Mouse (Mus musculus): ENCODE measurements around the gene Rag2.

Rag2 gene

GRCm38 (mm10) chr2:101624526-101624925, at the start of gene Rag2:
Rag2 (plus strand) TSS chr2:101624718.
- no peak for DNase-seq (ENCODE audit: low read depth, low spot score)

DNA sequence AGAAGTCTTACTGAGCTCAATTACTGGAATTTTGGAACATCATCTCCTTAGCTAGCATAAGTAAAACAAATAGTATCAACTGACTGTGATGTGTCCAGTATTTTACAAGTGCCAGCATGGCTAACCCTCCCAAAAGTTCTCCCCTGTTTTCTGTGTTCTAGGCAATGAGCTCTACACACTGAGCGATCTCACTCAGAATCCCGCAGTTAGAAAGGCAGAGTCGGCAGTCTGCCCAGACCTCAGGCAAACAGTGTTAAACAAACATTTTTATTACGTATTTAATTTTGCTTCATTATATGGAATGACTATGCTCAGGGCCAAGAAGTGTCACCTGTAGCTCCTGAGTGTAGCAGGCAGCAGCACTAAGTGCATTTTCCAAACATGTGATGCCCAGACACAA, 47.3 kb upstream of the Rag2 start:
- DNase-seq (ENCODE audit: low read depth, low spot score) = no peak

DNA sequence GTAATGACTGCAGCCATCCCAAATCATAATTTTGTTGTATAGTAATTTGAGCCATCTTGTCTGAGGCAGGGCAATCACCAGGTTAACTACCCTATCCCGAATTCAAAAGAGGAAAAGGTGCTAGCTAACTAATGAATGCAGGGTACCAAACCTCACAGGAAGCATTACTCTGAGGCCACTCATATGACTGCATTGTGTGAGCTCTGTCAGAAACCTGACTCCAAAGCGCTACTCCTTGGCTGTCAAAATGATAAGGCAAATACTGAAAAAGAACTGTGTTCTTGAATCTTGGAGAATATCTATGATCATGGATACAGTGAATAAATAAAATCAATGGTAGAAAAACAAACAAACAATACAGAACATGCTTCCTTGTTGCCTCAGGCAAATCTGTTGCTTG, 44.5 kb upstream of the Rag2 start:
- no peak for DNase-seq (ENCODE audit: low read depth, low spot score)

DNA sequence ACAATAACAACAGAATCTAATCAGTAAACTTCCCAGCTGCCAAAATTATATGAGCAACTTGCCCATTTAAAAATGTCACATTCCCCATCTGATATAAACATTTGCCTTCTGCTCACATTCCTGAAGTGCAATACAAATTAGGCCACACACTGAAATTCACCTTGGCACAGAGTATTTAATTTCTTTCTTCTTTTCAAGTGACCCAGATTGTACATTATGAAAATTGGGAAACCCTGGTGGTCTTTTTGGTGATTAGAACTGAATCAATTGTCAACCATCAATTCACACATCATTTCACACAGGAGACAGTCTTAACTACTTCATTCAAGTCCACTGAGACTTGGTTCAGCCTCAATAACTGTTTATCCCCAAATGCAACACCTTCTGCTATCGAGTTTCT, 44.1 kb upstream of the Rag2 start:
- no peak for DNase-seq (ENCODE audit: low read depth, low spot score)

DNA sequence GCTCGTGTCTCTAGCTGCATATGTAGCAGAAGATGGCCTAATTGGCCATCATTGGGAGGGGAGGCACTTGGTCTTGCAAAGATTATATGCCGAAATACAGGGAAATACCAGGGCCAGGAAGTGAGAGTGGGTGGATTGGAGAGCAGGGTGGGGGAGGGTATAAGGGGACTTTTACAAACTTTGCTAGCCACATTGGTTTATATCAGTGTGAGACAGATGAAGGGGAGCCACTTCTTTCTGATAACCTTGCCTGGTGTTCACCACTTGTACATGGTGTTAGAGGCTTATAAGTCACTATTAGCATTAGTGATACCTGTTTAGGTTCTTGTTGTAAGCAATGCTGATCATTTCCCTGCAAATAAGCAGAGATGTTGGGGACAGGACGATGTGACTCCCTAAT, 43.5 kb upstream of the Rag2 start:
- no peak for DNase-seq (ENCODE audit: low read depth, low spot score)

DNA sequence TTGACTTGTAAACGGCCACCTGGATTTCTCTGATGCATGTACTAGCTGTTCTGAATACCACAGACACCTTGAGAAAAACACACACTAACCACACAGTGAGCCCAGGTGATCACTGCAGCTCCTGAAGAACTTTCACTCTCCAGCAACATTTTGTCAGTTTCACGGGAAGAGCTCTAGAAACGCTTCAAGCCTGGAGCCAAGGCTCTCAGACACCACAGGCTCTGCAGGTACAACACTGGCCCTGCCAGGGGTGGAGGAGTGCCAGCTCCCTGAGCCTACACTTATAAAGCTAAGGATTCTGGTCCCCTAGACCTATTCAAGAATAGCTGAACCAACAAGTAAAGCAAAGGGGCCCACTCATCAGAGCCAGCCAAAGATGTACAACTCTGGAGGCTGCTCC, 43.1 kb upstream of the Rag2 start:
- DNase-seq (ENCODE audit: low read depth, low spot score) = no peak

DNA sequence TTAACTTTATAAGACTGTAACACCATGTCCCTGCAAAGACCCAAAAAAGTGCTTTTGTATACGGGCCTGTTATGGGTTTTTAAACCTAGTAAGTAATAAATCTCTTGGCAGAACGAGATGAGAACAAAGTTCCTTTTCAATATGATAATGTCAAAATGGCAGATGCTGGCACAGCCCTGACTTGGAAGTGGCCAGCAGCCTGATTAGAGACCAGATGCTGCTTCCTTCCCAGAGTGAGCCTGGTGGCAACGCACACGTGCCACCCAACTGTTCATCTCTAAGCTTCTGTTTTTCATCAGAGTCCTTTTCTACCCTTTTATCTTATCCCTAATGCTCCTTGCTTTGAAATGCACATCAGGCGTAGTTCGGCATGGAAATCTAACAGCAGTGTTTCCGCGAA, 33.2 kb upstream of the Rag2 start:
- no peak for DNase-seq (ENCODE audit: low read depth, low spot score)

DNA sequence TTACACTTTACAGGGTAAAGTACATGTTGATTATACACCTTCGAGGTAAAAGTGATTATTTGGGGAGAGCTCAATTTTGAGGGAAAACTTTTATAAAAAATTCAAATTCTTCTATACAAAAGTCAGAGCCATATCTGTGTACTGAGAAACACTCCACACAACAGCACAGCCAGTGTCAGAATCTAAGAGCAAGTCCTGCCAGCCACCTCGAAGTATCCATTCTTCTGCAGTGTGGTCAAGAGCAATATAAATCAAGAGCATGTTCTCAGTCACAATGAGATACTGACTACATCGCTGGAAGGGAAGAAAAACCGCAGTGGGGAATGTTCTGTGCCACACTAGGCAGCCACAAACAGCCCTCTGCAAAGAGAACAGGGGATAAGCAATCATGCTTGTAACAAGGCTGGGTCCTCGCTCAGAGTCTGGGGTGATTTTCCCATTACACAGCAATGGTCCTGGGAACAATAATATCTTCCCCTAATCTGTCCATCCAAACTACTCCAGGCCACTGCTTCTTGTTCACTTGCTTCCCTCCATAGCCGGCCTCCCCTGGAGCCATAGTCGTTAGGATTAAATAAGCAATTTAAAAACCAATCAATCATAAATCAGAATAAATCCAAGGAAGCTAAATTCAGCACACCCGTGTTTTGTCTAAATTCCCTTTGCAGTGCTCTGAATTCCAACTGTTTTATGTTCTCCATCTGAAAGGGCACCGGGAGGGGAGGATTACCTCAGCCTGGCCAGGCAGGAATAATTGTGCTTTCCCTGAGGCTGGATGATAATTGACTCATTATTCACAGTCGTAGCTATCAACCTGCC, 32.3 kb upstream of the Rag2 start:
- no peak for DNase-seq (ENCODE audit: low read depth, low spot score)

DNA sequence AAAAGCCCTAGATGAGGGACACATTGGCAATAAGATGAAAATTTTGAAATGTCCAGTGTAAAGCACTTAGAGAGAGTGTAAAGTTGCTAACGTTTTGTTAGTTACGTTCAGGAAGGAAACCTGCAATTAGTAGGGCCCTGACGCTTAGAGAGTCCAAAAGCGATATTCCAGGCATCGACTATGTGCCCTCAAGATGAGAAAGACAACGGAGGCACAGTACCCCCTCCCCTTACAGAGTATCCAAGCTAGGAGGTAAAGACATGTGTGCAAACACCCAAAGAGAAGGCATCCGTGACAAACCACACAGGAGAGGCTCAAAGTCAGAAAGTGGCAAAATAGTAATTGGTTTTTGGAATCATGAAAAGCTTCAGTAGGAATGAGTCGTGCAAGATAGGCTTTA, 31.6 kb upstream of the Rag2 start:
- no peak for DNase-seq (ENCODE audit: low read depth, low spot score)

DNA sequence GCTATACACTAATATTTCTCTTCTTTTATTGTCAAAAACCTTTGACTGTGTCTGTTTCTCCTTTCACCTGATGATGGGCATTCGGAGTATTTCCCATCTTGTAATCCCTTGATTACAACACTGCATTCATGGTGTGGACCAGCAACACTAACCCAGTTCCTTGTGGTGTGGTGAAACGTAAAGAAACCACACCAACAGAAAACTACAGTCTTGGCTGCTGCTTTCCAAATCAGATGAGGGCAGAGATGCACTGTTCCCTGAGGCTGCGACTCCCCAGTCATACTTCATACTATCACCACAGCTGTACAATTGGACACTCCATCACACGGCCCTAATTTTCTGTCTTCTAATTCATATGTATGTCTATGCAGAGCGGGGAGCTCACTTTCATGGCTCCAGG, 29.8 kb upstream of the Rag2 start:
- no peak for DNase-seq (ENCODE audit: low read depth, low spot score)

DNA sequence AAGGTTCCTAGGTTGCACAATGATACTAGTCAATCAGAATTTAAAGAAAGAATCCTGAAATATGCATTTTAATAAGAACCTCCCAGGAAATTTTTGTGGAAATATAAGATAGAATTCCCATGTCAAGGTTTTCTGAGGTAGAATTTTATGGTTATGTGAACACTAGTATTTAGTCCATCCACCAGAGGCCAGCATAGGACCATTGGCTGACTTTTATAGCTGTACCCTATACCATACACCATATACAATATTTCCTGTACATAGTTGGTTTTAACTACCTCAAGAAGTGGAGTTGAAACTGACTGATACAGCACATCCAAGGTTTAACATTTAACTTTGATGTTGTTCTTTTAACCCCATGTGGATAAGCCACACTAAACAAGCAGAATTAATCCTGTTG, 27.3 kb upstream of the Rag2 start:
- DNase-seq (ENCODE audit: low read depth, low spot score) = no peak

DNA sequence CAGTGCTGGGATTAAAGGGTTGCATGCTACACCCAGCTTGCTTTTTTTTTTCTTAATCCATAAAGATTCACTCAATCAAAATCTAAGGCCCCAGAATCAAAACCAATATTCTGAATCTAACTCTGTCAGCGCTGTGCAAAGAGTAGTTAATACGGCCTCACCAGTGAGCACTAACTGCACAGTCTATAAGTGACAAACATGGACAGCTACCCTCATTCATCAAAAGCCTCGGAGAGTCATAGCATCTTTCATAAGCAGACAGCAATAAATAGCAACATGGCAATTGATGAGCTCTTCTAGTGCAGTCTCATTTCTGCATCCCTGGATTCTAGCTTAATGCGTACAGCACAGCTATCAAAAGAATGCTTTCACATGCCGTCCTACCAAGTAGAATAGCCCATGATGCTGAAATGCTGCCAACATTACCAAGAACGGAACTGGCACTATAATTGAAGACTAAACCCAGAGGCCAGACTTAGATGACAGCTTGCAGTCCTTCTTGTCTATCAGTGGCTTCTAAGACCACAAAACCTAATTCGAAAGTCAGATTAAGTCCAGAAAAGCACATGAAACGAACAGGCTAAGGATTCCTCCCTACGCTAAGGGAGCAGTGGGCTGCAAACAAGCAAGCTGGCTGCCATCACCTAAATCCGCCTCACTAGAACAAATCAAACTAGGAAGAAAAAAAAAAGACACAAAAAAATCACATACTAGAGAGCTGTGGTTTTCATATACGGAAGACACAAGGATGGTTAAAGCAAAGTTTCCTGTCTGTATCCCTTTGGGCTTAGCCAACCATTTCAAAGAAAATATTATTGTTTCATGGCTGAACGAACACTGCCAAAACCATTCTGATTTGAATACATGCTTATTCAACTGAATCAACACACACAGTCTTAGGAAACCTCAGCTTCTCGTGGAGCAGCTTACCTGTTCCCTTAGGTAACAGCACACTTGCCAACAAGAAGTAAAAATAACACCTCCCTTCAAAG, 26.0 kb upstream of the Rag2 start:
- DNase-seq (ENCODE audit: low read depth, low spot score) = no peak

GRCm38 (mm10) chr2:101600703-101601102, 23.8 kb upstream of the Rag2 start:
- DNase-seq (ENCODE audit: low read depth, low spot score) = no peak

DNA sequence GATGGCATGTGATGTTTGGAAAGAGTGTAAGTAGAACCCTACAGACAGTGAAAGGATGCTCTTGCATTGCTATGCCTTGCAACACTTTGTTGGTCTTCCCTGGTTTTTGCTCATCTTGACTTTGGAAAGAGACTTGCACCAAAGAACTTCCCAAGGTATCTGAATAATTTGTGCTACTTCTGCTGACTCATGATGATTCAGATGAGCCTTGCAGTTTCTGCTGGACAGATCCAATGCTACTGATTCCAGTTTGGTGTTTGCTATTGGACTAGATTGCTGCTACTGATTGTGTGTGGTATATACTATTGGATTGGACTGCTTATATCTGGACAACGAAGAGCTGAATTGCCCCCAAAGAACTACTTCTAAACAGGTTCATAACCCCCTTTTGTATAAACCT, 21.4 kb upstream of the Rag2 start:
- peak; percentile 39 for DNase-seq (ENCODE audit: low read depth, low spot score)

DNA sequence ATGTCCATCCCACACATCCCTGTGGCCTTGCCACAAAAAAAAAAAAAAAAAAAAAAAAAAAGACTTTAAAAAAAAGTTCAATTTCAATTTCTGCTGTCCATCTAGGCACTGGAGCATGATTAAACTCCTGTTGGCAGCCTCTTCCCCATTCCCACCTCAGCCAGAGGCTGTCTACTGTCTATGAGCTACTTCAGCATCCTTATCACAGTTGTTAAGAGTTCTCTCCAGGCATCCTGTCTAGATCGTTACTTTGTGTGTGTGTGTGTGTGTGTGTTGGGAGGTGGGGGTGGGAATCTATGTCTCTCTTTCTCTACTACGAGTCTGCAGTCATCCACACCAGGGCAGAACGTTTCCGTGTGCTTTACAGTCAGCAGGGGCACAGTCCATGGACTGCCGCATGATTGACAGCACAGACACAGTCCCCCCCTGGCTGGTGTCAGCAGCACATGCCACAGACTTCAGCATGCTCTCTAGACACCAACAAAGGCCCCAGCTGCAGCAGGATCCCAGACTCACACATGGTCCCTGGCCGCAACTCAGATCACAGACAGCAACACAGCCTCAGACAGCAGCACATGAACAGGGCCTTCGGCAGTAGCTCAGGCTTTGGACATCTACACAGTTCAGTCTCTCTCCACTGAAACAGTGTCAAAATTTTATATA, 16.2 kb upstream of the Rag2 start:
- no peak for DNase-seq (ENCODE audit: low read depth, low spot score)

DNA sequence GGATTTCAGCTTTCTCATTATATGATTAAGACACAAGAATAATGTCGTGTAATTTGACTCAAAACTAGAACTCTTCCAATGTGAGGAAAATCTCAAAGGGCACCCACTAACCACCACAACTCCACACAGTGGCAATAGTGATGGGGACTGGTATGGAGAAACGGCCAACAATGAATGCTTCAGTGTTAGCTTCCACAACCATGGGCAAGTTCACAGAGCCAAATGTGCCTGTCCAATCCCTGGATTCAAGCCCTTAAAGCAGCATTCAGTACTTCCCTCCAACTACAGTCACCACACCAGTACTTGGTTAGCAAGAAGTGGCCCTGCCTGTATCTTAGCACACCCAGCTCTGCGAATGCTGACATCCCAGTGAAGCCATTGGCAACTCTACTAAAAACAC, 13.7 kb upstream of the Rag2 start:
- no peak for DNase-seq (ENCODE audit: low read depth, low spot score)

DNA sequence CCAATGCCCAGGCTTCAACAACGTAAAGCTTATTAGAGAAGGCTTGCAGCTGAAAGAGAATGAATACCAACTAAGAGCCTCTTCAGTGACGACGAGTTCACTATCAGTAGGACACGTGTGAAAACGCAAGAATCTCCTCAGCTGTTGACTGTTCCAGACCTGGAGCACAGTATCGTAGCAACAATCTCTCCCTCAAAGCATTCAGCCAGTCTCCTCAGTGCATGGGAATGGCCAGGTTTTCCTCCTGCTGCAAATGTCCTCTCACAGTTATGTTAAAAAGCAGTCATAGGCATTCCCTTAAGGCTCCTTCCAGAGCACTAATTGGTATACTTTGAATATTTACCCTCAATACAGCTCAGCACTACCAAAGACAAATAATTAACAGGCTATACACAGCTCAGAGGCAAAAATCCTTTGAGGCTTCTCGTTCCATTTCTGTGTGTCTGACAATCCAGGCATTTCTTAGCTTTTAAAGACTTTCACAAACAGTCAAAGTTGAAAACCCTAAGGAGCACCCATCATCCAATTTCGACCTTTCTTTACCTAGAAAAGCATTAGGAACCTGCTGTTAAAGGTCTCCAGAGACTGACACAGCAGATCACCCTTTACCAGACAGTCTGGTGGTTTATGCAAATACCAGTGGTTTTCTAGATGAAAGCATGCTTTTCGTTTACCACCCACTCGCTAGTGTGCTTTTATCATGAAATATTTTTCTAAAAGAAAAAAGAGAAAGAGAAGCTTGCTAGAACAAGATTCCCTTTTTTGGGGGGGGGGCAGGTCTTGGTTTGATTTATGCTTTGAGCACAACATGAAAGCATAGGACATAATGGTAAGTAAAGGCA, 8.8 kb upstream of the Rag2 start:
- no peak for DNase-seq (ENCODE audit: low read depth, low spot score)

- DNase-seq (ENCODE audit: low read depth, low spot score) = no peak
Measured at GRCm38 (mm10) chr2:101618373-101618772, 6.1 kb upstream of the Rag2 start.

DNA sequence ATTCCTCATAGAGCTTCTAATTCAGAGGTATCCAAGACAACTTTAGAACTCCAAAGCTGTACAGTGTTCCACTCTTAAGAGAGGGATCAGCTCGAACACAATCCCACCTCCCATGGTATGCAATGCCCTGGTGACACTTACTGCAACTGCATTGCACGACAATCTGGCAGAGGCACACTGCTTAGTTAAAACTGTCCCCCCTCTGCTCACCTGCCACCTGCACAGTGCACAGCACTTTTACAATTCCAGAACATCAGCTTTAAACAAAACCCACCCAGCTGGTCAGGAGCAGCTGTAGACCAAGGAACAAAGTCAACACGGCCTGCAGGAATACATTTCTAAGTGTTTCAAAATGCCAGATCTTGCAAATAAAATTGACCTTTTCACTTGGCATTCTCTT, 3.6 kb upstream of the Rag2 start:
- no peak for DNase-seq (ENCODE audit: low read depth, low spot score)

GRCm38 (mm10) chr2:101621611-101622010, 2.9 kb upstream of the Rag2 start:
- no peak for DNase-seq (ENCODE audit: low read depth, low spot score)

GRCm38 (mm10) chr2:101623042-101623441, 1.5 kb upstream of the Rag2 start:
- DNase-seq (ENCODE audit: low read depth, low spot score) = no peak

Data from ES-CJ7 (cell line).